Mouse (Mus musculus): ENCODE results near the gene Dpp9. TPM values are rescaled to one million over a fixed set of nuclear protein-coding genes. Genes with fewer than 3 reads are reported as not detected.

Dpp9 gene
- total and polyA plus RNA-seq, 3 experiments = 13.5 to 37.9 (median 23.0) TPM

- in situ Hi-C loops (cut with MboI; ENCODE audit: low pct_ligation_motif_present, low pct_unique_long_range_greater_than_20kb, low sequenced_read_pairs) = no loop called here
- Histone ChIP-seq H3K9me3 (replicated peaks; ENCODE audit: low read length) (no peaks in the 10 kb centered on the region), H3K4me3 (replicated peaks in 1 of 3; ENCODE audit: low read depth in 2 of 3, low read length in 2 of 3, poor library complexity in 1 of 3) (no peak overlapping the region), H3K27ac (ENCODE audit: insufficient read depth, low read depth) (no peak overlapping the region), H3K4me2 (ENCODE audit: insufficient read depth, low read depth, poor library complexity, severe bottlenecking) (no peak overlapping the region), H3K4me1 (ENCODE audit: control insufficient read depth in 1 of 2, insufficient read depth in 2 of 2) (peaks cover 0 to 2% of the 10 kb centered on the region in 2 experiments; a peak in 1 of 4 replicates), H3K36me3 (replicated peaks in 1 of 2; ENCODE audit: control insufficient read depth in 1 of 2, insufficient read depth in 1 of 2, low read length in 1 of 2) (peaks cover 47 to 75% of the 10 kb centered on the region in 2 experiments), H3K27me3 (replicated peaks) (no peaks in the 10 kb centered on the region), H3K9ac (ENCODE audit: insufficient read depth, low read depth) (no peak overlapping the region), H3K79me2 (replicated peaks; ENCODE audit: control insufficient read depth, extremely low read depth, insufficient read depth, poor library complexity, severe bottlenecking) (no peaks in the 10 kb centered on the region)
- dilution Hi-C loops (cut with MboI; ENCODE audit: extremely low pct_ligation_motif_present, extremely low pct_unique_long_range_greater_than_20kb, low sequenced_read_pairs) = no loop called here
- DNase-seq (ENCODE audit: extremely low read depth) = no peak
- TF ChIP-seq IRF4 (IDR thresholded peaks at IDR 0.05; ENCODE audit: low read depth, low read length) = no peak
- no peak for TF ChIP-seq KAT2A (IDR thresholded peaks at IDR 0.05; ENCODE audit: insufficient replicate concordance, low read length)
- TF ChIP-seq TBP (conservative IDR thresholded peaks at IDR 0.05; ENCODE audit: low read depth, low read length) = no peak
- no peak for TF ChIP-seq MYC (IDR thresholded peaks at IDR 0.05; ENCODE audit: low read depth, low read length)
- no peak for TF ChIP-seq MEF2A (IDR thresholded peaks at IDR 0.05; ENCODE audit: borderline replicate concordance, low read depth, low read length)
- TF ChIP-seq CTCF (conservative IDR thresholded peaks at IDR 0.05 in 1 of 2, IDR thresholded peaks at IDR 0.05 in 1 of 2; ENCODE audit: low read depth in 2 of 2, low read length in 2 of 2) = no peak
- TF ChIP-seq ZKSCAN1 (IDR thresholded peaks at IDR 0.05; ENCODE audit: borderline replicate concordance, low read depth, low read length) = no peak
Observed at GRCm38 (mm10) chr17:56175416-56175815, 43.3 kb downstream of the Dpp9 start.

- no peak overlapping the region for H3K4me2 ChIP-seq (ENCODE audit: insufficient read depth, low read depth, poor library complexity, severe bottlenecking)
- no peak overlapping the region for H3K9ac ChIP-seq (ENCODE audit: insufficient read depth, low read depth)
- no peaks in the 10 kb centered on the region for H3K27me3 ChIP-seq (replicated peaks)
- H3K79me2 ChIP-seq (replicated peaks; ENCODE audit: control insufficient read depth, extremely low read depth, insufficient read depth, poor library complexity, severe bottlenecking) = no peaks in the 10 kb centered on the region
- TF ChIP-seq MAFK (IDR thresholded peaks at IDR 0.05; ENCODE audit: insufficient replicate concordance, low read length) = no peak
- 0 out of 2 replicates have a peak, but pooled peaks have one; percentile 49 for TF ChIP-seq ZMIZ1 (IDR thresholded peaks at IDR 0.05; ENCODE audit: low read depth, low read length)
- no peak for TF ChIP-seq SMC3 (IDR thresholded peaks at IDR 0.05; ENCODE audit: low read depth, low read length)
- peaks cover 29 to 57% of the 10 kb centered on the region in 2 experiments for H3K36me3 ChIP-seq (replicated peaks in 1 of 2; ENCODE audit: control insufficient read depth in 1 of 2, insufficient read depth in 1 of 2, low read length in 1 of 2)
- DNase-seq (ENCODE audit: extremely low read depth) = no peak
- H3K9me3 ChIP-seq (replicated peaks; ENCODE audit: low read length) = no peaks in the 10 kb centered on the region
- dilution Hi-C loops (cut with MboI; ENCODE audit: extremely low pct_ligation_motif_present, extremely low pct_unique_long_range_greater_than_20kb, low sequenced_read_pairs) (no loop called here), in situ Hi-C loops (cut with MboI; ENCODE audit: low pct_ligation_motif_present, low pct_unique_long_range_greater_than_20kb, low sequenced_read_pairs) (no loop called here)
- H3K27ac ChIP-seq (ENCODE audit: insufficient read depth, low read depth) = no peak overlapping the region
- no peak overlapping the region for H3K4me3 ChIP-seq (replicated peaks in 1 of 3; ENCODE audit: low read depth in 2 of 3, low read length in 2 of 3, poor library complexity in 1 of 3)
- peaks cover 3 to 21% of the 10 kb centered on the region in 2 experiments; a peak in 2 of 4 replicates for H3K4me1 ChIP-seq (ENCODE audit: control insufficient read depth in 1 of 2, insufficient read depth in 2 of 2)
Observed at GRCm38 (mm10) chr17:56173401-56174046, 45.2 kb downstream of the Dpp9 start.

GRCm38 (mm10) chr17:56171881-56172280 lies 46.8 kb downstream of the Dpp9 start:
- peaks cover 13 to 42% of the 10 kb centered on the region in 2 experiments for H3K36me3 ChIP-seq (replicated peaks in 1 of 2; ENCODE audit: control insufficient read depth in 1 of 2, insufficient read depth in 1 of 2, low read length in 1 of 2)
- TF ChIP-seq IRF4 (IDR thresholded peaks at IDR 0.05; ENCODE audit: low read depth, low read length) (no peak), E2F4 (IDR thresholded peaks at IDR 0.05; ENCODE audit: insufficient replicate concordance, low read depth, low read length) (no peak), JUN (IDR thresholded peaks at IDR 0.05; ENCODE audit: insufficient read depth, low read depth, low read length) (no peak), NRF1 (IDR thresholded peaks at IDR 0.05; ENCODE audit: low read depth, low read length) (no peak), MEF2A (IDR thresholded peaks at IDR 0.05; ENCODE audit: borderline replicate concordance, low read depth, low read length) (no peak), POLR2AphosphoS2 (IDR thresholded peaks at IDR 0.05; ENCODE audit: low read depth, low read length) (no peak), RAD21 (IDR thresholded peaks at IDR 0.05; ENCODE audit: low read depth, low read length) (no peak), NELFE (IDR thresholded peaks at IDR 0.05; ENCODE audit: low read depth, low read length) (no peak), USF1 (IDR thresholded peaks at IDR 0.05; ENCODE audit: low read depth, low read length) (no peak), KAT2A (IDR thresholded peaks at IDR 0.05; ENCODE audit: insufficient replicate concordance, low read length) (no peak), CHD2 (IDR thresholded peaks at IDR 0.05; ENCODE audit: low read length) (no peak), CTCF (conservative IDR thresholded peaks at IDR 0.05 in 1 of 2, IDR thresholded peaks at IDR 0.05 in 1 of 2; ENCODE audit: low read depth in 2 of 2, low read length in 2 of 2) (no peak), MAFK (IDR thresholded peaks at IDR 0.05; ENCODE audit: insufficient replicate concordance, low read length) (no peak), SMC3 (IDR thresholded peaks at IDR 0.05; ENCODE audit: low read depth, low read length) (no peak), PAX5 (IDR thresholded peaks at IDR 0.05; ENCODE audit: low read length) (no peak), MXI1 (IDR thresholded peaks at IDR 0.05; ENCODE audit: low read depth, low read length) (no peak), POLR2A (IDR thresholded peaks at IDR 0.05; ENCODE audit: low read depth, low read length) (no peak), MAZ (IDR thresholded peaks at IDR 0.05; ENCODE audit: low read depth, low read length) (no peak)
- H3K9ac ChIP-seq (ENCODE audit: insufficient read depth, low read depth) = no peak overlapping the region
- H3K27me3 ChIP-seq (replicated peaks) = no peaks in the 10 kb centered on the region
- H3K4me3 ChIP-seq (replicated peaks in 1 of 3; ENCODE audit: low read depth in 2 of 3, low read length in 2 of 3, poor library complexity in 1 of 3) = no peak overlapping the region
- H3K79me2 ChIP-seq (replicated peaks; ENCODE audit: control insufficient read depth, extremely low read depth, insufficient read depth, poor library complexity, severe bottlenecking) = no peaks in the 10 kb centered on the region
- no peak overlapping the region for H3K27ac ChIP-seq (ENCODE audit: insufficient read depth, low read depth)
- no peak overlapping the region for H3K4me2 ChIP-seq (ENCODE audit: insufficient read depth, low read depth, poor library complexity, severe bottlenecking)
- DNase-seq (ENCODE audit: extremely low read depth) = no peak
- dilution Hi-C loops (cut with MboI; ENCODE audit: extremely low pct_ligation_motif_present, extremely low pct_unique_long_range_greater_than_20kb, low sequenced_read_pairs) (no loop called here), in situ Hi-C loops (cut with MboI; ENCODE audit: low pct_ligation_motif_present, low pct_unique_long_range_greater_than_20kb, low sequenced_read_pairs) (no loop called here)
- H3K4me1 ChIP-seq (ENCODE audit: control insufficient read depth in 1 of 2, insufficient read depth in 2 of 2) = peaks cover 3 to 23% of the 10 kb centered on the region in 2 experiments; a peak in 2 of 4 replicates
- no peaks in the 10 kb centered on the region for H3K9me3 ChIP-seq (replicated peaks; ENCODE audit: low read length)
